Mouse (Mus musculus) thymus, adult 18-20 months (tissue): Measurements from ENCODE around the gene Sema4c.
A peak's percentile ranks its signal among the peaks of the same experiment; 100 is the strongest.

Experiments used
- DNase-seq, 2 experiments: peaks; one replicate each; pipeline ENCODE4 v3.0.0; 2022; ENCODE audit warnings: mixed read lengths in 2 of 2

The Sema4c gene

GRCm38 (mm10) chr1:36576991-36577675, 19.0 kb upstream of the Sema4c start:
- no peak for DNase-seq

- no peak for DNase-seq
Observed at GRCm38 (mm10) chr1:36575347-36575746, 17.2 kb upstream of the Sema4c start.

GRCm38 (mm10) chr1:36574196-36574955, 16.2 kb upstream of the Sema4c start:
- no peak for DNase-seq

GRCm38 (mm10) chr1:36573524-36573923, 15.4 kb upstream of the Sema4c start:
- no peak for DNase-seq

GRCm38 (mm10) chr1:36572709-36573108, 14.6 kb upstream of the Sema4c start:
- DNase-seq, result no peak

- no peak for DNase-seq
Observed at GRCm38 (mm10) chr1:36572140-36572700, 14.1 kb upstream of the Sema4c start.

- no peak for DNase-seq
Observed at GRCm38 (mm10) chr1:36571627-36572026, 13.5 kb upstream of the Sema4c start.

- no peak for DNase-seq
Observed at GRCm38 (mm10) chr1:36570320-36570719, 12.2 kb upstream of the Sema4c start.

GRCm38 (mm10) chr1:36569694-36570276, 11.6 kb upstream of the Sema4c start:
- DNase-seq, result no peak

- DNase-seq, result no peak
Observed at GRCm38 (mm10) chr1:36568776-36569175, 10.6 kb upstream of the Sema4c start.

GRCm38 (mm10) chr1:36567818-36568603, 9.9 kb upstream of the Sema4c start:
- no peak for DNase-seq

GRCm38 (mm10) chr1:36566425-36566824, 8.3 kb upstream of the Sema4c start:
- DNase-seq, result no peak

GRCm38 (mm10) chr1:36564101-36564500, 6.0 kb upstream of the Sema4c start:
- no peak for DNase-seq

- DNase-seq, result no peak
Observed at GRCm38 (mm10) chr1:36563632-36564031, 5.5 kb upstream of the Sema4c start.

GRCm38 (mm10) chr1:36563197-36563596, 5.0 kb upstream of the Sema4c start:
- DNase-seq, result no peak

- no peak for DNase-seq
Observed at GRCm38 (mm10) chr1:36562388-36562787, 4.2 kb upstream of the Sema4c start.

- DNase-seq, result no peak
Observed at GRCm38 (mm10) chr1:36560903-36561302, 2.8 kb upstream of the Sema4c start.

GRCm38 (mm10) chr1:36559888-36560287, 1.7 kb upstream of the Sema4c start:
- DNase-seq, result no peak

- DNase-seq, result no peak
Observed at GRCm38 (mm10) chr1:36559256-36559655, 1.1 kb upstream of the Sema4c start.

- peak in 1 of 2 experiments; percentile 34 for DNase-seq
Observed at GRCm38 (mm10) chr1:36557457-36558011, 615 bp downstream of the Sema4c start.

GRCm38 (mm10) chr1:36556553-36557456, 1.3 kb downstream of the Sema4c start:
- peak; percentile 76 to 78 for DNase-seq
